Mouse (Mus musculus) lung, postnatal 0 days (tissue): ENCODE results near the gene Cdkal1. TPM values are rescaled to one million over a fixed set of nuclear protein-coding genes. Genes with fewer than 3 reads are reported as not detected.

Experiments
- ATAC-seq: fragments of 200-750 bp; cut with Nextera tagmentation; 2 replicates; pipeline ENCODE4 v1.8.0; 2017; ENCODE audit warnings: moderate library complexity
- DNase-seq: peaks from one replicate; pipeline ENCODE4 v3.0.0-alpha.2; 2016; ENCODE audit warnings: low spot score
- H3K27ac ChIP-seq: fragments of 300-500 bp; sonication (generic); 2 replicates; pipeline ENCODE4 v1.5.1; 2014; ENCODE audit warnings: antibody characterized with exemption, mild to moderate bottlenecking, low read length, mixed read lengths
- H3K27me3 ChIP-seq: fragments of 300-500 bp; sonication (generic); replicated peaks from 2 replicates; pipeline ENCODE4 v1.6.1; 2014; ENCODE audit warnings: low read length, mixed read lengths; ENCODE audit not compliant: insufficient read depth
- H3K36me3 ChIP-seq: fragments of 300-500 bp; sonication (generic); 2 replicates; pipeline ENCODE4 v1.6.1; 2014; ENCODE audit warnings: low read length, mixed read lengths; ENCODE audit not compliant: insufficient read depth
- H3K4me1 ChIP-seq: fragments of 300-500 bp; sonication (generic); 2 replicates; pipeline ENCODE4 v1.6.1; 2014; ENCODE audit warnings: antibody characterized with exemption, low read depth, low read length, mixed read lengths; ENCODE audit not compliant: insufficient read depth
- H3K4me2 ChIP-seq: fragments of 300-500 bp; sonication (generic); replicated peaks from 2 replicates; pipeline ENCODE4 v1.6.1; 2014; ENCODE audit warnings: low read depth, mild to moderate bottlenecking, low read length, moderate library complexity, mixed read lengths
- H3K4me3 ChIP-seq: fragments of 300-500 bp; sonication (generic); 2 replicates; pipeline ENCODE4 v1.5.1; 2014; ENCODE audit warnings: low read depth, low read length
- H3K9ac ChIP-seq: fragments of 300-500 bp; sonication (generic); replicated peaks from 2 replicates; pipeline ENCODE4 v1.6.1; 2014; ENCODE audit warnings: low read depth, mild to moderate bottlenecking
- H3K9me3 ChIP-seq: fragments of 300-500 bp; sonication (generic); 2 replicates; pipeline ENCODE4 v1.6.1; 2016; ENCODE audit warnings: low read length, mixed read lengths
- CTCF ChIP-seq: IDR thresholded peaks from 2 replicates; pipeline ENCODE4 v1.5.1; 2016; ENCODE audit warnings: antibody characterized with exemption, mild to moderate bottlenecking
- EP300 ChIP-seq: IDR thresholded peaks from 2 replicates; pipeline ENCODE4 v1.6.1; 2016; ENCODE audit warnings: antibody characterized with exemption, mild to moderate bottlenecking, control low read depth
- WGBS: fragments of 180-500 bp; shearing (Covaris S2); extraction: QIAGEN DNeasy Blood & Tissue Kit; methylation state at CpG from one replicate; pipeline ENCODE4 v1.1.7; 2014; 5-methylcytosine and 5-hydroxymethylcytosine counted together
- polyA plus RNA-seq: library from polyadenylated mRNA; unstranded; fragments of >200 nt; fragmentation: Nextera tagmentation; extraction: Ambion mirVana; gene quantifications from 2 replicates; pipeline ENCODE4 v1.2.1, GENCODE M21; 2015

The Cdkal1 gene
- polyA plus RNA-seq, 1 experiment from 2014 or later: 14.7 TPM

- no peak for DNase-seq
- Histone ChIP-seq H3K36me3 (no peaks in the 10 kb centered on the region), H3K4me3 (no peak overlapping the region), H3K9me3 (no peaks in the 10 kb centered on the region), H3K4me2 (no peak overlapping the region), H3K4me1 (no peaks in the 10 kb centered on the region), H3K9ac (no peak overlapping the region), H3K27me3 (no peaks in the 10 kb centered on the region), H3K27ac (no peak overlapping the region)
- no peak for TF ChIP-seq CTCF
- ATAC-seq: no peak
- WGBS: 50% methylated on average over 6 of the region's 6 CpGs
Observed at GRCm38 (mm10) chr13:29307420-29307819, 548.1 kb downstream of the Cdkal1 start.

- Histone ChIP-seq H3K4me1 (no peaks in the 10 kb centered on the region), H3K36me3 (no peaks in the 10 kb centered on the region), H3K9me3 (no peaks in the 10 kb centered on the region), H3K27ac (no peak overlapping the region), H3K9ac (no peak overlapping the region), H3K4me2 (no peak overlapping the region), H3K4me3 (no peak overlapping the region), H3K27me3 (no peaks in the 10 kb centered on the region)
- DNase-seq (no peak), ATAC-seq (no peak)
- TF ChIP-seq CTCF (no peak), EP300 (no peak)
- 74% methylated on average over 9 of the region's 9 CpGs for WGBS
Observed at GRCm38 (mm10) chr13:29292608-29293240, 562.8 kb downstream of the Cdkal1 start.

GRCm38 (mm10) chr13:29290569-29290968 is 564.9 kb downstream of the Cdkal1 start:
- H3K9ac ChIP-seq: no peak overlapping the region
- no peaks in the 10 kb centered on the region for H3K4me1 ChIP-seq
- no peak overlapping the region for H3K27ac ChIP-seq
- WGBS: 31% methylated on average over 4 of the region's 4 CpGs
- no peaks in the 10 kb centered on the region for H3K9me3 ChIP-seq
- no peak overlapping the region for H3K4me3 ChIP-seq
- ATAC-seq (peak; percentile 57), DNase-seq (peak; percentile 45)
- no peaks in the 10 kb centered on the region for H3K36me3 ChIP-seq
- TF ChIP-seq CTCF (no peak), EP300 (no peak)
- no peaks in the 10 kb centered on the region for H3K27me3 ChIP-seq
- no peak overlapping the region for H3K4me2 ChIP-seq

- ATAC-seq (no peak), DNase-seq (no peak)
- H3K27ac ChIP-seq: no peak overlapping the region
Observed at GRCm38 (mm10) chr13:29285058-29285457, 570.4 kb downstream of the Cdkal1 start.

GRCm38 (mm10) chr13:29281556-29281955 is 573.9 kb downstream of the Cdkal1 start:
- no peak overlapping the region for H3K9ac ChIP-seq
- 21% methylated on average over 6 of the region's 6 CpGs for WGBS
- H3K4me1 ChIP-seq: no peaks in the 10 kb centered on the region; the same call in 1 of the 2 replicates
- ATAC-seq: no peak
- no peak overlapping the region for H3K4me2 ChIP-seq
- H3K4me3 ChIP-seq: no peak overlapping the region
- H3K36me3 ChIP-seq: no peaks in the 10 kb centered on the region
- no peak for TF ChIP-seq CTCF
- TF ChIP-seq EP300: no peak
- DNase-seq: no peak
- H3K27me3 ChIP-seq: no peaks in the 10 kb centered on the region
- H3K9me3 ChIP-seq: no peaks in the 10 kb centered on the region
- no peak overlapping the region for H3K27ac ChIP-seq

More at GRCm38 (mm10) chr13:29285058-29285457, 570.4 kb downstream of the Cdkal1 start:
- TF ChIP-seq CTCF (no peak), EP300 (no peak)
- no peaks in the 10 kb centered on the region for H3K4me1 ChIP-seq
- no peak overlapping the region for H3K4me2 ChIP-seq
- H3K36me3 ChIP-seq: no peaks in the 10 kb centered on the region
- no peaks in the 10 kb centered on the region for H3K27me3 ChIP-seq
- no peak overlapping the region for H3K9ac ChIP-seq
- no peak overlapping the region for H3K4me3 ChIP-seq
- no peaks in the 10 kb centered on the region for H3K9me3 ChIP-seq
- 50% methylated on average over 3 of the region's 3 CpGs for WGBS

GRCm38 (mm10) chr13:29278156-29278555 is 577.3 kb downstream of the Cdkal1 start:
- DNase-seq (peak; percentile 30), ATAC-seq (no peak)
- 21% methylated on average over 4 of the region's 4 CpGs for WGBS
- no peak overlapping the region for H3K9ac ChIP-seq
- H3K27me3 ChIP-seq: no peaks in the 10 kb centered on the region
- H3K9me3 ChIP-seq: no peaks in the 10 kb centered on the region
- H3K4me2 ChIP-seq: no peak overlapping the region
- TF ChIP-seq CTCF: no peak
- no peak for TF ChIP-seq EP300
- H3K4me1 ChIP-seq: no peaks in the 10 kb centered on the region; the same call in 1 of the 2 replicates
- no peaks in the 10 kb centered on the region for H3K36me3 ChIP-seq
- no peak overlapping the region for H3K27ac ChIP-seq
- no peak overlapping the region for H3K4me3 ChIP-seq

GRCm38 (mm10) chr13:29274296-29274695 is 581.2 kb downstream of the Cdkal1 start:
- H3K27me3 ChIP-seq: no peaks in the 10 kb centered on the region
- ATAC-seq: no peak
- H3K9me3 ChIP-seq: no peaks in the 10 kb centered on the region
- no peaks in the 10 kb centered on the region; the same call in 1 of the 2 replicates for H3K4me1 ChIP-seq
- no peak overlapping the region for H3K4me3 ChIP-seq
- TF ChIP-seq CTCF (no peak), EP300 (no peak)
- WGBS: 86% methylated on average over 11 of the region's 11 CpGs
- no peaks in the 10 kb centered on the region for H3K36me3 ChIP-seq
- no peak overlapping the region for H3K4me2 ChIP-seq
- no peak overlapping the region for H3K9ac ChIP-seq
- H3K27ac ChIP-seq: no peak overlapping the region
- no peak for DNase-seq
